16 mouse cellular contexts compared by ENCODE assay signal in the genomic region with DNA sequence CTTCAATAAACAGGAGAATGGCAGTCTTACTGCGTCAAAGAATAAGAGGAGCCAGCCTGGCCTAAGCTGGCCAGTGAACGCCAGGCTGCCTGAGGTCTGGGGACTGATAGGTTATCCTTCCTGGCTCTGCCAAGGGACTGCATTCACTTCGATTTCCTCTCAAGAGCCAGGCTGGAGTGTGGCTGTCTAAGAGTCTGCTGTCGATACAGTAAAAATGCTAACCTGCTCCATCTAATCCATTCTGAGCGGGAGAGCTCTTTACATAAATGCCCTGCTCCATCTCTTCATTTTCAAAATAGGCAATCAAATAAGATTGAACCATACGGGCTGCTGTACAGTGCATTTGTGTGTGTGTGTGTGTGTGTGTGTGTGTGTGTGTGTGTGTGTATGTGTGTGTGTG.
"Had no signal": no experiment of that assay in that cellular context is flagged by ENCODE, and none has a peak within 500 bp of the region (broad histone marks: within the 10 kb centered on the region; RNA-seq: fewer than 3 reads in every experiment).

No protein-coding gene starts in this region.

- H3K27ac ChIP-seq: layer of hippocampus, adult 2 months; limb, embryonic 12.5 days; liver, embryonic 13.5 days; lung, embryonic 15.5 days; macrophage; neural tube, embryonic 12.5 days; stomach, postnatal 0 days had no signal

- DNase-seq: kidney, postnatal 10 days; kidney, postnatal 4 days; liver; liver, embryonic 13.5 days; liver, postnatal 0 days; lung, postnatal 14 days; right cerebral cortex, adult 18-20 months; right cerebral cortex, postnatal 25 days; thymus, postnatal 4 days had no signal

- ATAC-seq: liver, postnatal 0 days had no signal

- H3K4me2 ChIP-seq: limb, embryonic 12.5 days; liver, embryonic 13.5 days; lung, embryonic 15.5 days; neural tube, embryonic 12.5 days had no signal

- H3K9me3 ChIP-seq: liver, embryonic 13.5 days; lung, embryonic 15.5 days; neural tube, embryonic 12.5 days had no signal

- H3K9ac ChIP-seq: limb, embryonic 12.5 days; liver, embryonic 13.5 days; liver, postnatal 0 days; lung, embryonic 15.5 days; neural tube, embryonic 12.5 days had no signal

- H3K36me3 ChIP-seq: limb, embryonic 12.5 days; liver, embryonic 13.5 days; lung, embryonic 15.5 days; neural tube, embryonic 12.5 days had no signal

- H3K4me3 ChIP-seq: layer of hippocampus, adult 2 months; limb, embryonic 12.5 days; liver, embryonic 13.5 days; lung, embryonic 15.5 days; megakaryocyte, embryonic 14.5 days; neural tube, embryonic 12.5 days had no signal
